Mouse (Mus musculus) thymus, postnatal 14 days (tissue): ENCODE measurements around the gene Pck2.
A peak's percentile ranks its signal among the peaks of the same experiment; 100 is the strongest.

Experiments
- DNase-seq: peaks from one replicate; pipeline ENCODE4 v3.0.0; 2021

Pck2 gene

GRCm38 (mm10) chr14:55540067-55540786 lies at the start of gene Pck2:
Gene Pck2 (plus strand): TSS chr14:55540266.
- DNase-seq, result peak; percentile 35

- peak; percentile 82 for DNase-seq
These were observed 49.5 kb upstream of the Pck2 start, which contains the start of gene Carmil3 for GRCm38 (mm10) chr14:55490361-55491201. Gene Carmil3 (plus strand): TSS chr14:55490651.

GRCm38 (mm10) chr14:55491291-55491833 lies 48.7 kb upstream of the Pck2 start:
- DNase-seq, result peak; percentile 47

GRCm38 (mm10) chr14:55492103-55492502 lies 48.0 kb upstream of the Pck2 start:
- DNase-seq, result no peak

GRCm38 (mm10) chr14:55495509-55496240 lies 44.4 kb upstream of the Pck2 start:
- DNase-seq, result no peak

- no peak for DNase-seq
These were observed 43.2 kb upstream of the Pck2 start for GRCm38 (mm10) chr14:55496761-55497448.

- peak; percentile 88 for DNase-seq
These were observed 42.6 kb upstream of the Pck2 start for GRCm38 (mm10) chr14:55497449-55497821.

- no peak for DNase-seq
These were observed 34.5 kb upstream of the Pck2 start for GRCm38 (mm10) chr14:55505612-55506011.

- no peak for DNase-seq
These were observed 32.3 kb upstream of the Pck2 start for GRCm38 (mm10) chr14:55507801-55508200.

GRCm38 (mm10) chr14:55509540-55509939 lies 30.5 kb upstream of the Pck2 start:
- DNase-seq, result no peak

- no peak for DNase-seq
These were observed 29.8 kb upstream of the Pck2 start, which contains the start of gene Cpne6 for GRCm38 (mm10) chr14:55510125-55510731. Gene Cpne6 (plus strand): TSS chr14:55510445.

- no peak for DNase-seq
These were observed 29.0 kb upstream of the Pck2 start for GRCm38 (mm10) chr14:55511037-55511436.

GRCm38 (mm10) chr14:55513927-55514326 lies 26.1 kb upstream of the Pck2 start:
- DNase-seq, result no peak

GRCm38 (mm10) chr14:55515846-55516245 lies 24.2 kb upstream of the Pck2 start:
- no peak for DNase-seq

GRCm38 (mm10) chr14:55518897-55519296 lies 21.2 kb upstream of the Pck2 start:
- no peak for DNase-seq

GRCm38 (mm10) chr14:55519604-55520003 lies 20.5 kb upstream of the Pck2 start:
- no peak for DNase-seq

- no peak for DNase-seq
These were observed 19.4 kb upstream of the Pck2 start for GRCm38 (mm10) chr14:55520451-55521361.

GRCm38 (mm10) chr14:55524062-55524461 lies 16.0 kb upstream of the Pck2 start:
- no peak for DNase-seq

GRCm38 (mm10) chr14:55524785-55525184 lies 15.3 kb upstream of the Pck2 start, which contains the start of gene Nrl:
Gene Nrl (minus strand): TSS chr14:55524981.
- DNase-seq, result no peak

- DNase-seq, result no peak
These were observed 13.4 kb upstream of the Pck2 start for GRCm38 (mm10) chr14:55526674-55527073.

- peak; percentile 31 for DNase-seq
These were observed 12.1 kb upstream of the Pck2 start for GRCm38 (mm10) chr14:55527940-55528339.
